Mouse (Mus musculus) cerebellum, adult 8-10 months (tissue): ENCODE results near the gene Fancc.

ENCODE experiments used
- DNase-seq: peaks from one replicate; pipeline ENCODE4 v3.0.0; 2022

Gene Fancc

GRCm38 (mm10) chr13:63239877-63240671, 257.0 kb downstream of the Fancc start:
- peak; percentile 79 for DNase-seq

DNA sequence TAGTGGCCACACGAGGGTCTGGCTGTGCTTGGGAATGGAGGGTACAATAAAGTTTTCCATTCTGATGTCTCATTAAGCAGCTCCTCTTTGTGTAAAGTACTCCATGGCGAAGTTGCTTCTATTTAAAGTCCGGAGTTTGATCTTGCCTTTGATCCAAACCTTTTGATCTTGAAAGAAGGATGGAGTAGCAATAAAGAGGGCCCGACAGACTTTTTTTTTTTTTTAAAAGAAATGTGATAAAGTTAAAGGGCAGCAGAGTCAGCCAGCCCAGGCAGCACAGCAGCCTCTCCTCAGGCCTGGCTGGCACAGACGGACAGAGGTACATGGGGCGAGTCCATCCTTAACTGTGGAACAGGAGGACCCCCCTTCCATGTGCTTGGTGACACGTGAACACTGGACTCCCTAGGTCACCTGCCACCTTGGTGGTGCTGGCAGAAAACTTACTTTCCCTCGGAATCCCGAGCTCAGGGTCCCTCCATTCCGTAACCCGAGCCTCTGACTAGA, 257.7 kb downstream of the Fancc start:
- DNase-seq: no peak

DNA sequence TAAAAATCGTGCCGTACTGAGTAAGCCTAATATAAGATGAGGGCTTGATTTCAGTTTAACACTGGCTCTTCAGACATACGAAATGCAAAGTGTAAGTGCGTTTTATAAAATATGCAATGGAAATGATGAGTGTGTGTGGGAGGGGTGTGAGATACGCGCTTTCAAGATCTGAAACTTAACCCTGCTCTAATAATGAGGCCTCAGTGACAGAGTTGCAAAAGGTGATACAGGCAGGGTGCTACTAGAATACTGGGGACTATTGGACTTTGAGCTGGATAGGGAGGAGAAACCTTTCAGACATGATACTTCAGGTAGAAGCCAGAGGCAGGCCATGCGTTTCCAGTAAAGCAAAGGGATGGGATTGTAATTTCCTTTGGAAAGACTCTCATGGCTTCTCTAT, 259.0 kb downstream of the Fancc start:
- no peak for DNase-seq

- no peak for DNase-seq
Measured at GRCm38 (mm10) chr13:63236159-63236893, 260.8 kb downstream of the Fancc start.

DNA sequence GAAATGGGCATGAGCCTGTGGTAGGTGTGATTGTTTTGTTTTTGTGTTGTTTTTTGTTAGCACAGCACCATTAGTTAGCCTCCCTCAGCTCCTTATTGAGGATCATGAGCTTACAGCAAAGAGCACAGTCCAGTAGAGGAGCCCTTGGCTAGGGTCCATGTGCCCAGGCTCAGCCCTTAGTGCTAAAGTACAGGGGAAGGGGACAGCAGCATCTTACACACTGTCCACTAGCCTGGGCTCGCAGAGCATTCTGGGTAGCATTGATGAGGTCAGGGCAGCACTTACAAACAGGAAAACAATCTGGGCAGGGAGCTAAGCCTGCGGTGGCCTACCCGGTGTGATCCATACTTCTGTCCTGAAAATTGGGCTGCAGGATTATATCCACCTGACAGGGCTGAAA, 261.5 kb downstream of the Fancc start:
- no peak for DNase-seq
